8 mouse cellular contexts compared by ENCODE assay signal in genomic region chr6:89339447-89339846, GRCm38 (mm10). TPM values are rescaled to one million over a fixed set of nuclear protein-coding genes. Genes with fewer than 3 reads are reported as not detected.
DNase-seq lines count a peak whose midpoint lies in the region; ATAC-seq and TF ChIP-seq lines count a peak whose summit lies in the region.
"Had no signal": no experiment of that assay in that cellular context is flagged by ENCODE, and none has a peak within 500 bp of the region (broad histone marks: within the 10 kb centered on the region; RNA-seq: fewer than 3 reads in every experiment).

No protein-coding gene starts in this region.

- H3K4me1 ChIP-seq in heart, embryonic 10.5 days = peaks cover 48% of the 10 kb centered on the region
- H3K4me1 ChIP-seq in lung, embryonic 15.5 days = peaks cover 9% of the 10 kb centered on the region

- no peak overlapping the region for H3K4me3 ChIP-seq in left cerebral cortex, adult 2 months
- H3K4me3 ChIP-seq in heart, embryonic 10.5 days = no peak overlapping the region
- no peak overlapping the region for H3K4me3 ChIP-seq in lung, embryonic 15.5 days

- intact Hi-C loops in left cerebral cortex, adult 2 months (cut with DNase I) = loop anchor here (5.0 kb wide), 1 partner anchor 102 kb away; no protein-coding TSS in a partner anchor

- peak in 1 of 2 experiments; percentile 58 for DNase-seq in left cerebral cortex, adult 2 months (ENCODE audit: extremely low spot score in 1 of 2, low spot score in 2 of 2)
- DNase-seq in left cerebral cortex, adult 11 months (ENCODE audit: low spot score) = no peak
- DNase-seq in adrenal gland, postnatal 10 days = peak; percentile 92
- no peak for DNase-seq in heart, embryonic 10.5 days (ENCODE audit: low spot score)
- no peak for DNase-seq in right cerebral cortex, postnatal 25 days

- H3K9ac ChIP-seq in lung, embryonic 15.5 days = no peak overlapping the region

- WGBS in heart, embryonic 10.5 days = 76% methylated on average over 2 of the region's 2 CpGs
- WGBS in lung, embryonic 15.5 days = 73% methylated on average over 2 of the region's 2 CpGs

- no peak overlapping the region for H3K4me2 ChIP-seq in lung, embryonic 15.5 days

- no peaks in the 10 kb centered on the region for H3K27me3 ChIP-seq in heart, embryonic 10.5 days (ENCODE audit: insufficient read depth, poor library complexity, severe bottlenecking)
- no peaks in the 10 kb centered on the region for H3K27me3 ChIP-seq in lung, embryonic 15.5 days

- H3K27ac ChIP-seq in left cerebral cortex, adult 2 months = no peak overlapping the region
- peak overlapping the region; percentile 43; the same call in 1 of the 2 replicates for H3K27ac ChIP-seq in heart, embryonic 10.5 days
- 0 out of 2 replicates have a peak overlapping the region, but pooled peaks have one; percentile 1 for H3K27ac ChIP-seq in lung, embryonic 15.5 days
- H3K27ac ChIP-seq: macrophage had no signal

- ATAC-seq in lung, embryonic 15.5 days (ENCODE audit: borderline replicate concordance, extremely low read depth, low FRiP score, low TSS enrichment) = peak; percentile 39; the same call in 1 of the 2 replicates
- ATAC-seq in erythroblast, adult 5-6 weeks (replicated peaks; ENCODE audit: low FRiP score, poor library complexity, severe bottlenecking) = no peak

- H3K9me3 ChIP-seq in heart, embryonic 10.5 days = no peaks in the 10 kb centered on the region
- no peaks in the 10 kb centered on the region for H3K9me3 ChIP-seq in lung, embryonic 15.5 days

- peak; percentile 30; the same call in 1 of the 2 replicates for TF ChIP-seq CTCF in left cerebral cortex, adult 2 months (IDR thresholded peaks at IDR 0.05)

- H3K36me3 ChIP-seq in heart, embryonic 10.5 days = peaks cover 92% of the 10 kb centered on the region
- peaks cover 84% of the 10 kb centered on the region for H3K36me3 ChIP-seq in lung, embryonic 15.5 days

RNA-seq across cellular contexts. Expression of gene Plxna1, which starts 23.0 kb away (rescaled TPM):
- total RNA-seq in left cerebral cortex, adult 2 months (2021) = 10 to 100 TPM; 61.8 to 70.3 TPM
- total RNA-seq in adrenal gland, postnatal 10 days (2021) = 10 to 100 TPM; 47.7 to 56.6 TPM
- 11.3 and 14.3 TPM in 2 replicates for polyA plus RNA-seq in heart, embryonic 10.5 days (2016; fragmentation: Nextera tagmentation; extraction: Ambion mirVana)
- 25.1 and 27.5 TPM in 2 replicates for polyA plus RNA-seq in lung, embryonic 15.5 days (2015; fragmentation: Nextera tagmentation; extraction: Ambion mirVana)
- total RNA-seq in erythroblast, adult 5-6 weeks (2015; ENCODE audit: low replicate concordance) = 1.3 and 1.7 TPM in 2 replicates
- 0.68 and 0.84 TPM in 2 replicates for total RNA-seq in erythroblast, adult 5-6 weeks (2017; ENCODE audit: low replicate concordance)

Comparison
In these comparisons a context has a peak if more than half of its experiments do, and no peak if none do; other contexts are left out.
1. RNA of gene Plxna1, which starts 23.0 kb away (total RNA-seq): 61.8 to 70.3 TPM in left cerebral cortex, adult 2 months and 47.7 to 56.6 TPM in adrenal gland, postnatal 10 days; 0.68 to 1.7 TPM in erythroblast, adult 5-6 weeks; every median in the first group is over 10 times any median in the second.